Mouse (Mus musculus) liver, embryonic 13.5 days (tissue): ENCODE results near the gene Ap4s1. TPM values are rescaled to one million over a fixed set of nuclear protein-coding genes. Genes with fewer than 3 reads are reported as not detected.
A peak's percentile ranks its signal among the peaks of the same experiment; 100 is the strongest.
"Not testable (repeated sequence)": the region's sequence is repeated elsewhere in the genome, so short reads cannot be mapped to it uniquely, and the experiment has no call there.

ENCODE experiments used
- ATAC-seq: fragments of 200-750 bp; cut with Nextera tagmentation; 2 replicates; pipeline ENCODE4 v1.8.0; 2017; ENCODE audit warnings: low read depth, mild to moderate bottlenecking, moderate number of reproducible peaks, moderate library complexity
- DNase-seq: peaks from one replicate; pipeline ENCODE4 v3.0.0; 2022
- H3K27ac ChIP-seq: fragments of 300-500 bp; sonication (generic); 2 replicates; pipeline ENCODE4 v1.5.1; 2015; ENCODE audit warnings: moderate library complexity, mild to moderate bottlenecking, inconsistent platforms
- H3K27me3 ChIP-seq: fragments of 300-500 bp; sonication (generic); 2 replicates; pipeline ENCODE4 v1.6.1; 2015; ENCODE audit warnings: mild to moderate bottlenecking, inconsistent platforms
- H3K36me3 ChIP-seq: fragments of 300-500 bp; sonication (generic); 2 replicates; pipeline ENCODE4 v1.6.1; 2015; ENCODE audit warnings: mild to moderate bottlenecking, inconsistent platforms
- H3K4me1 ChIP-seq: fragments of 300-500 bp; sonication (generic); replicated peaks from 2 replicates; pipeline ENCODE4 v1.6.1; 2015; ENCODE audit warnings: inconsistent platforms
- H3K4me2 ChIP-seq: fragments of 300-500 bp; sonication (generic); 2 replicates; pipeline ENCODE4 v1.6.1; 2015; ENCODE audit warnings: inconsistent platforms, mild to moderate bottlenecking, moderate library complexity
- H3K4me3 ChIP-seq: fragments of 300-500 bp; sonication (generic); replicated peaks from 2 replicates; pipeline ENCODE4 v1.5.1; 2015; ENCODE audit warnings: mild to moderate bottlenecking, inconsistent platforms
- H3K9ac ChIP-seq: fragments of 300-500 bp; sonication (generic); 2 replicates; pipeline ENCODE4 v1.6.1; 2015; ENCODE audit warnings: mild to moderate bottlenecking, inconsistent platforms
- H3K9me3 ChIP-seq: fragments of 300-500 bp; sonication (generic); replicated peaks from 2 replicates; pipeline ENCODE4 v1.6.1; 2016; ENCODE audit warnings: inconsistent platforms
- WGBS: fragments of 180-500 bp; shearing (Covaris S2); methylation state at CpG from one replicate; pipeline ENCODE4 v1.1.7; 2015; ENCODE audit not compliant: insufficient replicate concordance; 5-methylcytosine and 5-hydroxymethylcytosine counted together
- polyA plus RNA-seq: library from polyadenylated mRNA; unstranded; fragments of >200 nt; fragmentation: Nextera tagmentation; extraction: Ambion mirVana; gene quantifications from 2 replicates; pipeline ENCODE4 v1.2.1, GENCODE M21; 2015

The Ap4s1 gene
- polyA plus RNA-seq: 17.1 and 17.5 TPM in 2 replicates

DNA sequence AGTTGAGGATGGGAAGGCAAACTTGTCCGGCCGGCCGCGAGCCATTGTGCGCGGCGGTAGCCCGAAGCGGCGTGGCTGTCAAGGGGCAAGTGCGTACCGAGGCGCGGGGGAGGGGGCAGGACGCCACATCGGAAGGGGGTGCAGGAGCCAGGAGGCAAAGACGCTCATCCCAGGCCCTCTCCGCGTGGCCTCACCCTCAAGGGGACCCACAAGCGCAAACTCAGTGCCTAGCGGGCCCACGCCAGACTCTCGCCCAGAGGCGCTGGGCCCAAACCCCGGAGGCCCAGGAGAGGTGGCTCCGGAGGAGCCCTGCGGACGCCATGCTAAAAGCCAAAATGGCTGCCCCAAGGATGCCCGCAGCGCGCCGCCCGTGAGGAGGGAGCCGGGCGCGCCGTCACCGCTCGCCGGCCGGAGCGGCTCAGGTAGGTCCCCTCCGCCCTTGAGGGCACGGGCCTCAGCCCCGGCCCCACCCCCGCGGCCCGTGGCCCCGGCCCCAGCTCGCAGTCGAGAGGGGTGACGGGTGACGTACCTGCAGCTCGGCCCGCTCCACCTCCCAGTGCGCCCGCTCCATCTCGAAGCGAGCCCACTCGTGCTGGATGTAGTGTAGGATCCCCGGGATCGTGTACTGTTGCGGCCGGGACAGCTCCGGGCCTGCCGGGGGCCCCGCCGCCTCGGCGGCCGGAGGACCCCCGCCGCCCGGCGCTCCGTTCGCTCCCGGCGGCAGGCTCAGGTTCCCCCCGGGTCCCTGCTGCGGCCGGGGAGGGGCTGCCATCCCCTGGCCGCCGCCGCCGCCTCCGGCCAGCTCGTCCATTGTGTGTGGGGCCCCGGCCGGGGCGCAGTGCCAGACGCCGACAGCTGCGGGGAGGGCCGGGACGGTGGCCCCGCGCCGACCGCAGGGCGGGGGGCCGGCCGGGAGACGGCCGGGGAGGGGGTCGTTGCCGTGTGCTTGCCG, at the start of gene Ap4s1:
TSS of gene Ap4s1 (plus strand) at position 141 of the 952 bp plus-strand sequence.
- DNase-seq (peak; percentile 69), ATAC-seq (peak; percentile 70)
- WGBS: under 1% methylated on average over 82 of the region's 108 CpGs
- Histone ChIP-seq H3K4me2 (peak within 1 kb of the TSS; percentile 74), H3K9ac (peak within 1 kb of the TSS; percentile 100), H3K27me3 (no peaks in the 10 kb centered on the region), H3K36me3 (no peaks in the 10 kb centered on the region), H3K4me1 (peaks cover 52% of the 10 kb centered on the region), H3K9me3 (no peaks in the 10 kb centered on the region), H3K4me3 (peak within 1 kb of the TSS; percentile 99), H3K27ac (peak within 1 kb of the TSS; percentile 98)

DNA sequence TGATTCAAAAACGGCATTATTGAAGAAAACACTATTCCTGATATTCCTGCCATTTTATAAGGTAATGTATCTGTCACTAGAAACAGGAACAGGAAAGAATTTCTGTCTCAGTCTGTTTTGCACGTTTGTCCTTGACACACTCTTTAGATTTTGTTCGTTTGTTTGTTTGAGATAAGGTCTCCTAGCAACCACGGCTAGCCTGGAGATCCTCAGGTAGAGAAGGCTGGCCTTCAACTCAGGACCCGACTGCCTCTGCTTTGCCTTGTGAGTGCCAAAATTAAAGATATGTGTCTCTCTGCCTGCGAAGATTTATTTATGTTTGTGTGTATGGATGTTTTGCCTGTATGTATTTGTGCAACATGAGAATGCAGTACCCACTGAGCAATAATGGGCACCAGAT, 49.0 kb upstream of the Ap4s1 start:
- WGBS: 26% methylated on average over 6 of the region's 6 CpGs
- no peaks in the 10 kb centered on the region for H3K27me3 ChIP-seq
- ATAC-seq (peak; percentile 77), DNase-seq (peak; percentile 43)
- H3K9ac ChIP-seq: no peak overlapping the region
- no peak overlapping the region for H3K27ac ChIP-seq
- H3K9me3 ChIP-seq: no peaks in the 10 kb centered on the region
- H3K4me2 ChIP-seq: no peak overlapping the region
- H3K4me3 ChIP-seq: no peak overlapping the region
- peaks cover 26% of the 10 kb centered on the region for H3K4me1 ChIP-seq
- 0 out of 2 replicates have a peak, but pooled peaks cover 6% of the 10 kb centered on the region for H3K36me3 ChIP-seq

DNA sequence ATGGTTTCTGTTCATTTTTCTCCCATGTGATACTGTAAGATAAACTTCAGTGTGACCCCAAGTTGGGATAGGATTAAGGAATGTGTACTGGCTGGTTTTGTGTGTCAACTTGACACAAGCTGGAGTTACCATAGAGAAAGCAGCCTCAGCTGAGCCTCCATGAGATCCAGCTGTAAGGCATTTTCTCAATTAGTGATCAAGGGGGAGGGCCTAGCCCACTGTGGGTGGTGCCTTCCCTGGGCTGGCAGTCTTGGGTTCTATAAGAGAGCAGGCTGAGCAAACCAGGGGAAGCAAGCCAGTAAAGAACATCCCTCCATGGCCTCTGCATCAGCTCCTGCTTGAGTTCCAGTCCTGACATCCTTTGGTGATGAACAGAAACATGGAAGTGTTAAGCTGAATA, 41.4 kb upstream of the Ap4s1 start:
- DNase-seq, H3K27ac ChIP-seq, H3K27me3 ChIP-seq, ATAC-seq, H3K9ac ChIP-seq, H3K4me3 ChIP-seq, H3K4me1 ChIP-seq, H3K9me3 ChIP-seq, H3K4me2 ChIP-seq: not testable (repeated sequence)
- H3K36me3 ChIP-seq: peaks cover 39% of the 10 kb centered on the region

DNA sequence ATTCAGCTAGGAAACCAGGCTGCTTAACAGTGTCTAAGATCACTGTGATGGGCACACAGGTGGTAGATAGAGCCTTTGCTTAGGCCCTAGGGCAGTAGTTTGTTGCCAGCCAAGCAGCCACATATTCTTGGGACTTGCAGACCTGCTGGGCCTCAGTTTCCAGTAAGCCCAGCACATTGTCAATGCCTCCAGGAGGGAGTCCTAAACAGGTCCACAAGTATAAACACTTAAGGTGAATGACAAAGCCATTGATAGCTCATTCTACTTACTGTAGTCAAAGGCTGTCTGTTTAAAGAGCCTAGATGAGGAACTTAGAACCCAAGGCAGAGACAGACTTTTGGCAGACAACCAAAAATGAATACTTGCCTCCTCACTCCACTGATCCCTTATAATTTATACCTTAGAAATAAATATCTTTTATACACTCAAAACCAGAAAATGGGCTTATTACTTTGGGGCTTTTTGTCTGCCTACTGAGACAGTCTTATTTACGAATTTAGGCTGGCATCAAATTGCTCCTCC, 34.8 kb upstream of the Ap4s1 start:
- H3K36me3 ChIP-seq: peaks cover 15% of the 10 kb centered on the region; the same call in 1 of the 2 replicates
- H3K27me3 ChIP-seq: no peaks in the 10 kb centered on the region
- no peak for ATAC-seq
- H3K9me3 ChIP-seq: no peaks in the 10 kb centered on the region
- H3K9ac ChIP-seq: no peak overlapping the region
- no peak for DNase-seq
- H3K4me1 ChIP-seq: 0 out of 2 replicates have a peak, but pooled peaks cover 3% of the 10 kb centered on the region
- H3K27ac ChIP-seq: no peak overlapping the region
- H3K4me3 ChIP-seq: no peak overlapping the region
- 77% methylated on average over 1 of the region's 1 CpGs for WGBS
- no peak overlapping the region for H3K4me2 ChIP-seq

DNA sequence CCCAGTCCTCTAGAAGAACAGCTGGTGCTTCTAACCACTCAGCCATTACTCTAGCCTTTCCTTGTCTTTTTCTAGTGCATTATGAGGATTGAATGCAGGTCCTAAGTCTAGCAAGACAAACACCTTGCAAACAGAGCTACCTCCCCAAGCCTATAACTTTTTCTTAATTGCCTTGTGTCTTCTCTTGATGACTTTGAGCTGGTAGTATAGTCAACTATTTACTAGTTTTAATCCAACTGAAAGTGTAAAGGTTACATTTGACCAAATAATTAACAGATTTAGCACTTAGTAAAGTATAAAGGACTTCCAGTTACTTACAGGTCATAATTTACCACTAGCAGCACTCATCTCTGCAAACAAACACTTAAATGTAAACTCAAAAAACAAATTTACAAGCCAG, 27.8 kb upstream of the Ap4s1 start:
- Histone ChIP-seq H3K27ac (no peak overlapping the region), H3K27me3 (no peaks in the 10 kb centered on the region), H3K4me1 (peaks cover 38% of the 10 kb centered on the region), H3K9ac (no peak overlapping the region), H3K4me2 (no peak overlapping the region), H3K9me3 (no peaks in the 10 kb centered on the region), H3K36me3 (no peaks in the 10 kb centered on the region), H3K4me3 (no peak overlapping the region)
- DNase-seq (no peak), ATAC-seq (no peak)

DNA sequence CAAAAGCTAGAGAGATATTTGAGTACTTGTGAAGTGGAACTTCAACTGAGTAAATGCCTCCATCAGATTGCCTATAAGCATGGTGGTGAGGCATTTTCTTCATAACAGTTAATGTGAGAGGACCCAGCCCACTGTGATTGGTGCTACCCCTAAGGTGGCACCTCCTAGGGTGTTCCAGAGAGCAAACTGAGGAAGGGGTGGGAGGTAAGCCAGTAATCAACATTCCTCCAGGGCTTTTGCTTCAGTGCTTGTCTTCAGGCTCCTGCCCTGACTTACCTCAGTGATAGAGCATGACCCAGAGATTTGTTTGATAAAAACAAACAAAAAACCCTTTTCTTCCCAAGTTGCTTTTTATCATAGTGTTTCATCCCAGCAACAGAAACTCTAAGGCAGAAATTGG, 26.9 kb upstream of the Ap4s1 start:
- Histone ChIP-seq H3K27ac (no peak overlapping the region), H3K9me3 (no peaks in the 10 kb centered on the region), H3K4me2 (no peak overlapping the region), H3K36me3 (no peaks in the 10 kb centered on the region), H3K4me1 (peaks cover 40% of the 10 kb centered on the region), H3K4me3 (no peak overlapping the region), H3K27me3 (no peaks in the 10 kb centered on the region), H3K9ac (no peak overlapping the region)
- ATAC-seq (no peak), DNase-seq (no peak)

DNA sequence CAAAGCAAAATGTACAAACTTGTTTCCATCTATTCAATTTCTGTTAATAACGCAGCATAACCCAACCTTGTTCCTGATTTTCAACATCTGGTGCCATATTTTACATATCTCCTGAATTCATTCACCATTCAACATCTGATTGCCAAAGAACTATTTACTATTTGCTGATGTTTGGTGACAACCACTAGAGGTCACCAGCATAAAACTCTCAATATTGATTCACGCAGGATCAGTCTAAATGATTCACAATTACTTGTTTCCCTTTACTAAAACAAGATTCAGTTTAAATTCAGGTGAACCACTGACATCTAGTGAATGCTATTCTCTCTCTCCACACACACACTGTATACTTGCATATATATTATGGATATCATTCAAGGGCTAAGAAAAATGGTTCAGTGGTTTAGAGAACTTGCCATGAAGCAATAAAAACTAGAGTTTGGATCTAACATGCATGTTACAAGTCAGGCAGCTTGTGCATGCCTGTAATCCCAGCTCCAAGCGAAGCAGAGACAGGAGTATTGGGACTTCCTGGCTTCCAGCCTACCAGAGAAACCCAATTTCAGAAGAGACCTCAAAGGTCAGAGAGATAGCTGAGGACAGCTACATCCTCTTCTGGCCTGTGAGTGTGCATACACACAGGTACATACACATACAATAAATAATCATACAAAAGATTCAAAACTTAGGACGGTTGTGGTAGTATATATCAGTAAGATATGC, 24.0 kb upstream of the Ap4s1 start:
- no peak overlapping the region for H3K4me2 ChIP-seq
- no peaks in the 10 kb centered on the region for H3K9me3 ChIP-seq
- H3K36me3 ChIP-seq: no peaks in the 10 kb centered on the region
- peaks cover 43% of the 10 kb centered on the region for H3K4me1 ChIP-seq
- no peak overlapping the region for H3K4me3 ChIP-seq
- H3K27ac ChIP-seq: no peak overlapping the region
- no peak for ATAC-seq
- no peaks in the 10 kb centered on the region for H3K27me3 ChIP-seq
- 74% methylated on average over 4 of the region's 4 CpGs for WGBS
- no peak overlapping the region for H3K9ac ChIP-seq
- DNase-seq: no peak

DNA sequence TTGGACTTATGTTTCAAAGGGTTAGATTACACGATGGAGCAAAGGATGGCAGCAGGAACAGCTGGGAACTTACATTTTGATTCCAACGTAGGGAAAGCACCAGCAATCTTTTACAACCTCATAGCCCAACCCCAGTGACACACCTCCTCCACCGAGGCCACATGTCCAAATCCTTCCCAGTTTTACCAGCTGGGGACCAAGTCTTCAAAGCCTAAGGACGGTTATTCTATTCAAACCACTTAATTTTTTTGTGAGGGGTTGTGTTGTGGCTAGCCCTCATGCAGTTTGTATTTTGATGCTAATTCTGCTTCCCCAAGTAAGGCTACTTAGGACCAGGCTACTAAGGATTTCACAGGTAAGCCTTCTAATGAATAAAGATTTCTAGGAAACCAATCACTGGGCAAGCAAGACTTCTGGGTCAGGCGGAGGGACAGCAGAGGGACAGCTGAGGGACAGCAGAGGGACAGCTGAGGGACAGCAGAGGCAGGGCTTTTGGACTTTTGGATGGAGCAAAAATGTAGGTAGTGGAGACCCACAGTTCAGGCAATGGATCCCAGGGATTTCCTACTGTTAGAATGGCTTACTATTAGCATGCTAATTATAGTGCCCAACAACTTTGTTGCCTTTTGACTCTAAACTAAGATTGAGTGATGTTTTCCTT, 19.5 kb upstream of the Ap4s1 start:
- Histone ChIP-seq H3K4me3 (no peak overlapping the region), H3K9ac (no peak overlapping the region), H3K9me3 (no peaks in the 10 kb centered on the region), H3K27ac (no peak overlapping the region), H3K4me2 (no peak overlapping the region), H3K27me3 (no peaks in the 10 kb centered on the region), H3K4me1 (peaks cover 48% of the 10 kb centered on the region), H3K36me3 (no peaks in the 10 kb centered on the region)
- ATAC-seq (no peak), DNase-seq (no peak)
- 48% methylated on average over 5 of the region's 5 CpGs for WGBS

DNA sequence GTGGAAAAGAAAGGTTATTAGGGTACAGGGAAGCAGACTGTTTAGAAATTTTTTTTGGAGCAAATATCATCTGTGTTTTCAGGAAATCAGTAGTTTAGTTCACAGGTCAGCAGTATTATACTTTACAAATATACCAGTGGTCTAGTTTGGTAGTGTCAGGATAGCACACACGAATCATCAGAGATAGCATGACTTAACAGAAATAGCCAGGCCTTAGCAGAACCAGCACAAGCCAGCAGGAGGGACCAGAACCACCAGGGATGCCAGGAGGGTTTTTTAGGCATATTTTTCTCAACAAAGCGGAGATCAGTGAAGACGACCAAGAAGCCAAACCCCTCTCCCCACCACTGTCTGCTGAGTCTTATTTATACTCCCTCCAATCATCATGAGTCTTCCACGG, 17.6 kb upstream of the Ap4s1 start:
- Histone ChIP-seq H3K9ac (no peak overlapping the region), H3K36me3 (no peaks in the 10 kb centered on the region), H3K4me2 (no peak overlapping the region), H3K9me3 (no peaks in the 10 kb centered on the region), H3K27me3 (no peaks in the 10 kb centered on the region), H3K4me3 (no peak overlapping the region), H3K27ac (no peak overlapping the region), H3K4me1 (peaks cover 48% of the 10 kb centered on the region)
- 45% methylated on average over 4 of the region's 4 CpGs for WGBS
- DNase-seq (no peak), ATAC-seq (no peak)

DNA sequence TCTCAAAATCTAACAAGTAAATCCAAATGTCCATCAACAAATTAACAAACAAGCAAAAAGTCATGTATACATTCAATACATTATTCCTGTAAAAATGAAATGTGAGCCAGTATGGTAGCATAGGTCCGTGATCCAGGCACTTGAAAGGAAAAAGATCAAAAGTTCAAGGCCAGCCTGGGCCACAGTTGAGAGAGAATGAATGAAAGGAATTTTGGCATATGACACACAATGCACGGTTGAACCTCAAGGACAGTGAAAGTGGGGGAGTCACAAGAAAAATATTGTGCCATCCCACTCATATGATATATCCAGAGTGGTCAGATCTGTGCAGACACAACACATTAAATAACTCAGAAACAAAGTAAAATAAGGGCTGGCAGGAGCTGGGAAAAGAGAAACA, 14.4 kb upstream of the Ap4s1 start:
- no peak for ATAC-seq
- Histone ChIP-seq H3K27me3 (no peaks in the 10 kb centered on the region), H3K9me3 (no peaks in the 10 kb centered on the region), H3K36me3 (no peaks in the 10 kb centered on the region), H3K4me1 (peaks cover 65% of the 10 kb centered on the region), H3K4me3 (no peak overlapping the region), H3K9ac (no peak overlapping the region), H3K27ac (no peak overlapping the region), H3K4me2 (no peak overlapping the region)
- 69% methylated on average over 2 of the region's 2 CpGs for WGBS
- DNase-seq: no peak

DNA sequence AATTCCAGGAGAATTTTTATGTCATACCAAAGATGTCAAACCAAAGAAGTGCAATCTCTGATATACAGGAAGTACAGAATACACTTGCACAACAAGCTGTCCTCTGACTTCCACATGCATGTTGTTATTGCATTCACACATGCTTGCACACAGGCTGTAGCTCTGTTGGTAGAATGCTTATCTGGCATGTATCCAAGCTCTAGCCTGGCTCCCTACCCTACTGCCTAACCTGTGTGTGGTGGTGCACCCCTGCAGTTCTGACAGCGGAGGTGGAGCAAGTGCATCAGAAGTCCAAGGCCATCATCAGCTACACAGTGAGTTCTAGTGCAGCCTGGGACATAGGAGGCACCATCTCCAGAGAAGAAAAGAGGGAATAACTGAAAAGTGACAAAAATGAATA, 12.0 kb upstream of the Ap4s1 start:
- no peaks in the 10 kb centered on the region for H3K36me3 ChIP-seq
- 71% methylated on average over 1 of the region's 1 CpGs for WGBS
- no peak overlapping the region for H3K4me3 ChIP-seq
- no peaks in the 10 kb centered on the region for H3K27me3 ChIP-seq
- no peak overlapping the region for H3K4me2 ChIP-seq
- peaks cover 51% of the 10 kb centered on the region for H3K4me1 ChIP-seq
- no peak overlapping the region for H3K27ac ChIP-seq
- no peak for DNase-seq
- no peak overlapping the region for H3K9ac ChIP-seq
- no peaks in the 10 kb centered on the region for H3K9me3 ChIP-seq
- peak; percentile 64 for ATAC-seq
